Mouse (Mus musculus) frontal cortex, adult (tissue): Measurements from ENCODE around the gene Dnajc16.

Experiments used
- ATAC-seq: cut with Nextera tagmentation; 2 replicates; pipeline ENCODE4 v1.9.2; 2017; ENCODE audit warnings: mild to moderate bottlenecking, moderate library complexity, mixed read lengths; ENCODE audit not compliant: low TSS enrichment

The Dnajc16 gene

GRCm38 (mm10) chr4:141725277-141725676 is 65.5 kb downstream of the Dnajc16 start:
- ATAC-seq = no peak

- no peak for ATAC-seq
These were observed 66.1 kb downstream of the Dnajc16 start for GRCm38 (mm10) chr4:141724594-141724993.

- ATAC-seq = peak; percentile 54
These were observed 67.1 kb downstream of the Dnajc16 start for GRCm38 (mm10) chr4:141723673-141724068.

GRCm38 (mm10) chr4:141722731-141723672 is 67.7 kb downstream of the Dnajc16 start, which contains the start of gene Ddi2:
TSS of gene Ddi2 (minus strand) at chr4:141723419.
- peak; percentile 78 for ATAC-seq

- no peak for ATAC-seq
These were observed 68.8 kb downstream of the Dnajc16 start for GRCm38 (mm10) chr4:141721961-141722360.

- ATAC-seq = no peak
These were observed 69.8 kb downstream of the Dnajc16 start for GRCm38 (mm10) chr4:141720761-141721523.

- ATAC-seq = no peak
These were observed 71.4 kb downstream of the Dnajc16 start for GRCm38 (mm10) chr4:141719304-141719703.

- no peak for ATAC-seq
These were observed 73.1 kb downstream of the Dnajc16 start for GRCm38 (mm10) chr4:141717633-141718032.

- no peak for ATAC-seq
These were observed 75.7 kb downstream of the Dnajc16 start for GRCm38 (mm10) chr4:141715027-141715426.

- ATAC-seq = no peak
These were observed 77.1 kb downstream of the Dnajc16 start for GRCm38 (mm10) chr4:141713598-141714142.

- ATAC-seq = peak; percentile 76; the same call in 1 of the 2 replicates
These were observed 79.5 kb downstream of the Dnajc16 start for GRCm38 (mm10) chr4:141711250-141711649.
